Mouse (Mus musculus) cortical plate, adult 2 months (tissue): Measurements from ENCODE around the gene Kirrel3.

ENCODE experiments used
- CTCF ChIP-seq: fragments of 200-500 bp; IDR thresholded peaks from 2 replicates; pipeline ENCODE4 v1.5.1; 2011; ENCODE audit warnings: mild to moderate bottlenecking, control low read depth, low read length; ENCODE audit not compliant: insufficient read depth; ENCODE audit errors: extremely low read depth
- POLR2A ChIP-seq: fragments of 200-500 bp; IDR thresholded peaks from 2 replicates; pipeline ENCODE4 v1.6.1; 2011; ENCODE audit warnings: mild to moderate bottlenecking, low read length, control low read depth; ENCODE audit not compliant: insufficient read depth; ENCODE audit errors: extremely low read depth

- no peak for TF ChIP-seq CTCF
- TF ChIP-seq POLR2A = no peak
These were observed 492.5 kb downstream of the Kirrel3 start for GRCm38 (mm10) chr9:34978229-34978628.
